Mouse (Mus musculus) liver, adult 2 months (tissue): ENCODE data around the gene Zdhhc4.

Experiments used
- CTCF ChIP-seq: fragments of 200-500 bp; IDR thresholded peaks from 2 replicates; pipeline ENCODE4 v1.5.1; 2011; ENCODE audit warnings: low read depth, low read length, control low read depth
- POLR2A ChIP-seq: fragments of 200-500 bp; IDR thresholded peaks from 2 replicates; pipeline ENCODE4 v1.6.1; 2011; ENCODE audit warnings: low read length, control low read depth; ENCODE audit not compliant: insufficient read depth; ENCODE audit errors: extremely low read depth

DNA sequence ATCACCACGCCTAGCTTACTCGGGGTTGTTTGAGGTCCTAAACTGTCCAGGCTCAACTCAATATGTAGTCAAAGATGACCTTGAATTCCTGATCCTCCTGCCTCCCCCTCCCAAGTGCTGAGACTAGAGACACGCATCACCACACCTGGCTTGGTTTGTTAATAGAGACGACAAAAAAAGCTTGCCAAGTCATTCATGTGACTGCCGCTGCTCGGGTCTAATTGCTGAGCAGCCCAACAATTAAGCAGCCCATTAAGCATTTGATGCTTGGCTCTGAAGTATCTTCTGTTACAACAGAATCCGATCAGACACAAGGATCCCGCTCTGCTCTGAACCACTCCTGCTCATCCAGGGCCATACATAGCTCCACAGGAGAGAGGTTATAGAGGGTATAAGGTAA lies 17.3 kb upstream of the Zdhhc4 start:
- TF ChIP-seq POLR2A = no peak
- no peak for TF ChIP-seq CTCF
